Mouse (Mus musculus) liver, adult 2 months (tissue): Measurements from ENCODE around the gene Efhc1. TPM values are rescaled to one million over a fixed set of nuclear protein-coding genes. Genes with fewer than 3 reads are reported as not detected.

Experiments used
- DNase-seq: peaks from one replicate; pipeline ENCODE4 v3.0.0-alpha.2; 2011; ENCODE audit warnings: low read depth, low spot score; ENCODE audit errors: extremely low read depth
- H3K27ac ChIP-seq: fragments of 200-500 bp; replicated peaks from 2 replicates; pipeline ENCODE4 v1.5.1; 2012; ENCODE audit warnings: low read depth, mild to moderate bottlenecking, control low read depth, inconsistent platforms, low read length; ENCODE audit not compliant: insufficient read depth
- H3K27me3 ChIP-seq: fragments of 200-500 bp; 2 replicates; pipeline ENCODE4 v1.6.1; 2012; ENCODE audit warnings: mild to moderate bottlenecking, moderate library complexity, low read length, inconsistent platforms; ENCODE audit not compliant: control insufficient read depth, insufficient read depth
- H3K36me3 ChIP-seq: fragments of 200-500 bp; 2 replicates; pipeline ENCODE4 v1.6.1; 2012; ENCODE audit warnings: low read length, inconsistent platforms; ENCODE audit not compliant: control insufficient read depth, insufficient read depth
- H3K4me1 ChIP-seq: fragments of 200-500 bp; 2 replicates; pipeline ENCODE4 v1.6.1; 2011; ENCODE audit warnings: low read length; ENCODE audit not compliant: control insufficient read depth, insufficient read depth
- H3K4me3 ChIP-seq: fragments of 200-500 bp; 2 replicates; pipeline ENCODE4 v1.5.1; 2011; ENCODE audit warnings: low read depth, mild to moderate bottlenecking, control low read depth, low read length, moderate library complexity; ENCODE audit not compliant: insufficient read depth
- H3K79me2 ChIP-seq: fragments of 200-500 bp; 2 replicates; pipeline ENCODE4 v1.6.1; 2012; ENCODE audit warnings: inconsistent platforms, mild to moderate bottlenecking, low read length, moderate library complexity; ENCODE audit not compliant: control insufficient read depth, insufficient read depth
- H3K9ac ChIP-seq: fragments of 200-500 bp; 2 replicates; pipeline ENCODE4 v1.6.1; 2012; ENCODE audit warnings: low read depth, mild to moderate bottlenecking, control low read depth, inconsistent platforms, low read length
- CTCF ChIP-seq: fragments of 200-500 bp; IDR thresholded peaks from 2 replicates; pipeline ENCODE4 v1.5.1; 2011; ENCODE audit warnings: low read depth, low read length, control low read depth
- POLR2A ChIP-seq: fragments of 200-500 bp; IDR thresholded peaks from 2 replicates; pipeline ENCODE4 v1.6.1; 2011; ENCODE audit warnings: low read length, control low read depth; ENCODE audit not compliant: insufficient read depth; ENCODE audit errors: extremely low read depth
- WGBS: fragments of 180-500 bp; shearing (Covaris S2); methylation state at CpG from one replicate; pipeline ENCODE4 v1.1.7; 2018; 5-methylcytosine and 5-hydroxymethylcytosine counted together
- polyA plus RNA-seq: library from polyadenylated mRNA; depleted of rRNA; stranded (reverse); fragments of >200 nt; gene quantifications from 2 replicates; pipeline ENCODE4 v1.2.3, GENCODE M21; 2012
- total RNA-seq: library from RNA; depleted of rRNA; stranded (reverse); fragments of >200 nt; gene quantifications from 2 replicates; pipeline ENCODE4 v1.2.3, GENCODE M21; 2014

Gene Efhc1
- total and polyA plus RNA-seq, 2 experiments = 0.07 to 0.09 TPM

DNA sequence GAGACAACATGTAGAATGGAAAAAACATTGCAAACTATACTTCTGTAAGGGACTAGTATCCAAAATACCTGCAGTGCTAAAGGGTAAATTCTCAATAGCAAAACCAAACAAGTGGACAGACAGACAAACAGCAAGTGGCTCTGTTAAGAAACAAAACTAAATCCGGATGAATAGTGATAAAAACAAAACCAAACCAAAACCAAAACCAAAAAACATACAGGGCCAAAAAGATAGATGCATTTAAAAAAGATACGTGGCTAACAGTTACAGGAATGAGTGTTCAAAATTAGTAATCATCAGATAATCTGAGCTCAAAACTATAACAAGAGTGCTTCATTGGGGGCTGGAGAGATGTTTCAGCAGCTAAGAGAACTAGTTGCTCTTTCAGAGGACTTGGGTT lies 18.2 kb downstream of the Efhc1 start:
- Histone ChIP-seq H3K4me3 (no peak overlapping the region), H3K9ac (no peak overlapping the region), H3K4me1 (no peaks in the 10 kb centered on the region), H3K36me3 (no peaks in the 10 kb centered on the region), H3K27me3 (no peaks in the 10 kb centered on the region), H3K27ac (no peak overlapping the region), H3K79me2 (no peaks in the 10 kb centered on the region)
- no peak for TF ChIP-seq POLR2A
- no peak for DNase-seq
- 79% methylated on average over 2 of the region's 2 CpGs for WGBS

DNA sequence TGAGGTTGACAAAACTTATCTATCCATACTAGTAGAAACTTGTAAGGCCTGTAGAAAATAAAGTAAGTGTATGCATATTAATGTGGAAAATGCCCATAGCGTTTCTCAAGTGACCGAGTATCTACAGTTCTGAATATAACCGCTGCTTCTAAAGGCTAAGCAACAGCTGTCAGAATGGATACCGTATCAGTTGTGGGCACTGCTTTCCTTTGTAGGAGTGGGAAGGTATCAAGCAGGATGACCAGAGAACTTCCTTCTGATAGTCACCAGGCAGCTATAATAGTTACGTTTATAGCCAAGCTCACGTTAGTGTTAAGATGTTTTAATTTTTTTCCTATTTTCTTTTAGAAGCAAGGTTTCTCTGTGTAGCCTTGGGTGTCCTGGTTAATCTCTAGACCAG lies 22.0 kb downstream of the Efhc1 start:
- TF ChIP-seq CTCF (no peak), POLR2A (no peak)
- WGBS = 82% methylated on average over 6 of the region's 6 CpGs
- H3K9ac ChIP-seq = no peak overlapping the region
- DNase-seq = no peak
- no peaks in the 10 kb centered on the region for H3K79me2 ChIP-seq
- H3K27ac ChIP-seq = no peak overlapping the region
- no peak overlapping the region for H3K4me3 ChIP-seq
- H3K27me3 ChIP-seq = no peaks in the 10 kb centered on the region
- H3K4me1 ChIP-seq = no peaks in the 10 kb centered on the region
- H3K36me3 ChIP-seq = no peaks in the 10 kb centered on the region

DNA sequence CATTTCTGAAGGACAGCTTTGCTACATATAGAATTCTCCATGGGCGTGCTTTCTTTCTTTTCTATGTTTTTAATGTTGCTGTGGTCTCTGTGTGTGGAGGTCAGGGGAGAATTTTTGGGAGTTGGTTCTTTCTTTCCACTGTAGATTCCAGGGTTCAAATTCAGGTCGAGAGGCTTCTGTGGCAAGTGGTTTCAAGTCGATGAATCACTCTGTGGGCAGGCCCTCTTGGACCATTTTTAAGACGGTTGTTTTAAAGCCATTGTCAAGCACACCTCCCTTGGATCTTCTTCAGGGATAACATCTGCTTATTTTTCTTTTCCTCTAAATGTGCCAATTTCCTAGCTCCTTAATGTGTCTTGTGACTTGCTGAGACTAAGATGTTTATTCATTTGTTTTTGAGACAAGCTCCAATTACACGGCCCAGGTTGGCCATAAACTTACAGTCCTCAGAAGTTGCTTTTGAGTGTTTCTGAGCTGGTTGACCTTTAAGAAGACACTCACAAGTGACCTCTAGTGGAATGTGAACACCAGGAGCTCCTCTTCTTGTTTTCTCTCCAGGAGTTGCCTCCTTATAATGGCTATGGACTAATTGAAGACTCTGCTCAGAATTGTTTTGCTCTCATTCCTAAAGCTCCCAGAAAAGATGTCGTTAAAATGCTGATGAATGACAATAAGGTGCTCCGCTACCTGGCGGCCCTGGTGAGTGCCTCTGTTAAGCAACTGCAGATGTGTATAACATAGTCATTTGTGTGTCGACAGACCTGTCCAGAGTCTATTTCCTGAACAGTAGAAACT lies 23.1 kb downstream of the Efhc1 start:
- WGBS = 86% methylated on average over 9 of the region's 9 CpGs
- Histone ChIP-seq H3K4me1 (no peaks in the 10 kb centered on the region), H3K27me3 (no peaks in the 10 kb centered on the region), H3K9ac (no peak overlapping the region), H3K79me2 (no peaks in the 10 kb centered on the region), H3K27ac (no peak overlapping the region), H3K4me3 (no peak overlapping the region), H3K36me3 (no peaks in the 10 kb centered on the region)
- TF ChIP-seq POLR2A = no peak
- TF ChIP-seq CTCF = no peak
- DNase-seq = no peak

DNA sequence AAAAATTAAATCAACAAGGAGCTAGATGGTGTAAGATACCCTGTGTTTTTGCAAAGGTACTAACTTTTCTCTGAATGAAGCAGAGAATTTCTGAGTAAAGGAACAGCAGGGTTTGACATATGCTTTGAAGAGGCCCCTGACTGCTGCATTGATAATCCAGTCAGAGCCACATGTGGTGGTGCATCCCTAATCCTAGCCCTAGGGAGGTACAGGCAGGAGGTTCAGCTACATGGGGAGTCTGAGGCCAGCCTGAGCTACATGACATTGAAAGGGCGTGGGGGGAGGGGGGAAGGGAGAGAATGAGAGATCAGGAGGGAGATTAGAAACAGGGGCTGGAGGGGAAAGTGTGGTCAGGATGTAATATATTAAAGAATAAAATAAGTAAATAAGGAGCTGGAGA lies 29.1 kb downstream of the Efhc1 start:
- DNase-seq = no peak
- Histone ChIP-seq H3K79me2 (no peaks in the 10 kb centered on the region), H3K4me3 (no peak overlapping the region), H3K4me1 (no peaks in the 10 kb centered on the region), H3K27ac (no peak overlapping the region), H3K36me3 (no peaks in the 10 kb centered on the region), H3K27me3 (no peaks in the 10 kb centered on the region), H3K9ac (no peak overlapping the region)
- TF ChIP-seq CTCF = no peak
- TF ChIP-seq POLR2A = no peak
- 95% methylated on average over 1 of the region's 1 CpGs for WGBS

DNA sequence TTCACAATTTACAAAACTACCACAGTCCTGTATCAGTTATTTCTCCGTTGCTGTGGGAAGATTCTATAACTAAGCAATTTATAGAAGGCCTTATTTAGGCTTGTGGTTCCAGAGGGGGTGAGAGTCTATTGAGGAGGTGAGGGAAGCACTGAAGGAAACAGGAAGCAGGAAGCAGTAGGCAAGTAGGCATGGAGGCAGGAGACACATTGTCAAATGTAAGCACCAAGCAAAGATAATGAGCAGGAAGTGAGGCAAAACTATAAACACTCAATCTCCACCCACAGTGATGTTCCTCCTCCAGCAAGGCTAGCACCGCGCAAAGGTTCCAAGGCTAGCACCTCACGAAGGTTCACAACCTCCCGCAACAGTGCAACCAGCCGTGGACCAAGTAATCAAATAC lies 30.3 kb downstream of the Efhc1 start:
- no peak overlapping the region for H3K27ac ChIP-seq
- WGBS = 84% methylated on average over 6 of the region's 6 CpGs
- no peaks in the 10 kb centered on the region for H3K79me2 ChIP-seq
- H3K4me3 ChIP-seq = no peak overlapping the region
- no peak overlapping the region for H3K9ac ChIP-seq
- no peaks in the 10 kb centered on the region for H3K36me3 ChIP-seq
- no peak for DNase-seq
- TF ChIP-seq CTCF = no peak
- no peak for TF ChIP-seq POLR2A
- H3K27me3 ChIP-seq = no peaks in the 10 kb centered on the region
- no peaks in the 10 kb centered on the region for H3K4me1 ChIP-seq

DNA sequence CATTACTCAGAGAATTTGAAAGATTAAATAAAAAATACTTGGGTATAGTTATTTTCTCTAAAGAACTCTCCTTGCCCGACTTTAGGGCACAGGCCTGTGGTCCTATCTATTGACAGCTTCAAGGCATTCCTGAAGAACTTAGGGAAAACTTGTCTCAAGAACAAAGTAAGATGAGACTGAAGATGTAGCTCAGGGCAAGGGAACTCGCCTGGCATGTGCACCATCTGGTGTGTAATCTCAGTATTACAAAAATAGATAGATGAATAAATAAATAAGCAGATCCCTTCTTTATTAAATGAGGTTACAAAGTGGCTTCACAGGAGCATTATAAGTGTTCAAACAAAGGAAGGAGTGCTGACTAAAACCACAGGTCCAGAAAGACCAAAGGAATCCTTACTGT lies 32.7 kb downstream of the Efhc1 start:
- Histone ChIP-seq H3K79me2 (no peaks in the 10 kb centered on the region), H3K27me3 (no peaks in the 10 kb centered on the region), H3K4me3 (no peak overlapping the region), H3K9ac (no peak overlapping the region), H3K27ac (no peak overlapping the region), H3K4me1 (no peaks in the 10 kb centered on the region), H3K36me3 (no peaks in the 10 kb centered on the region)
- TF ChIP-seq CTCF = no peak
- TF ChIP-seq POLR2A = no peak
- DNase-seq = no peak
- WGBS = 73% methylated on average over 2 of the region's 2 CpGs
